Mouse (Mus musculus): ENCODE data around the gene Gm17026. TPM values are rescaled to one million over a fixed set of nuclear protein-coding genes. Genes with fewer than 3 reads are reported as not detected.
"Not testable (repeated sequence)": the region's sequence is repeated elsewhere in the genome, so short reads cannot be mapped to it uniquely, and the experiment has no call there.

Gene Gm17026
- not detected in 2 replicates for polyA plus RNA-seq (2015; fragmentation: Nextera tagmentation; extraction: Ambion mirVana)

- H3K27ac ChIP-seq (ENCODE audit: low read length); H3K4me3 ChIP-seq (ENCODE audit: low read length); ATAC-seq (ENCODE audit: low FRiP score, low TSS enrichment); H3K27me3 ChIP-seq (ENCODE audit: insufficient read depth, low read length); H3K36me3 ChIP-seq (ENCODE audit: insufficient read depth, low read length); H3K9ac ChIP-seq (replicated peaks; ENCODE audit: low read length); H3K4me2 ChIP-seq (replicated peaks; ENCODE audit: low read depth, low read length); H3K9me3 ChIP-seq (ENCODE audit: low read length); H3K4me1 ChIP-seq (ENCODE audit: insufficient read depth, low read length): not testable (repeated sequence)
- WGBS: no CpG with 5 or more reads among the region's 3 CpGs
Observed at GRCm38 (mm10) chr14:42259948-42260347, at the start of gene Gm17026. TSS of gene Gm17026 (minus strand) at chr14:42260048.

- WGBS: 100% methylated on average over 1 of the region's 3 CpGs
- not testable (repeated sequence) for H3K4me2 ChIP-seq (replicated peaks; ENCODE audit: low read depth, low read length); H3K4me3 ChIP-seq (ENCODE audit: low read length); H3K27ac ChIP-seq (ENCODE audit: low read length); H3K9me3 ChIP-seq (ENCODE audit: low read length); H3K36me3 ChIP-seq (ENCODE audit: insufficient read depth, low read length); H3K27me3 ChIP-seq (ENCODE audit: insufficient read depth, low read length); H3K9ac ChIP-seq (replicated peaks; ENCODE audit: low read length); H3K4me1 ChIP-seq (ENCODE audit: insufficient read depth, low read length); ATAC-seq (ENCODE audit: low FRiP score, low TSS enrichment)
Observed at GRCm38 (mm10) chr14:42297258-42297657, 37.4 kb upstream of the Gm17026 start, which contains the start of gene Gm9611. TSS of gene Gm9611 (minus strand) at chr14:42297358.

GRCm38 (mm10) chr14:42216766-42217537 lies 42.9 kb downstream of the Gm17026 start:
- H3K9me3 ChIP-seq (ENCODE audit: low read length); H3K36me3 ChIP-seq (ENCODE audit: insufficient read depth, low read length); H3K4me3 ChIP-seq (ENCODE audit: low read length); ATAC-seq (ENCODE audit: low FRiP score, low TSS enrichment); H3K9ac ChIP-seq (replicated peaks; ENCODE audit: low read length); H3K27me3 ChIP-seq (ENCODE audit: insufficient read depth, low read length); H3K4me2 ChIP-seq (replicated peaks; ENCODE audit: low read depth, low read length); H3K27ac ChIP-seq (ENCODE audit: low read length); H3K4me1 ChIP-seq (ENCODE audit: insufficient read depth, low read length): not testable (repeated sequence)
- 79% methylated on average over 8 of the region's 10 CpGs for WGBS

Small RNA genes within 50 kb of the gene (microRNA-seq; reads per million reads assigned to microRNA genes)
- not detected for gene Gm25208
- not detected for gene Gm25892

Other genes with a start within 250 kb of the Gm17026 start
- gene Gm7951, start 142.7 kb downstream of the Gm17026 start, polyA plus RNA-seq (2015; fragmentation: Nextera tagmentation; extraction: Ambion mirVana): not detected in 2 replicates
- gene Gm17027, start 97.4 kb downstream of the Gm17026 start, polyA plus RNA-seq (2015; fragmentation: Nextera tagmentation; extraction: Ambion mirVana): not detected in 2 replicates
- gene Gm3573, start 69.3 kb downstream of the Gm17026 start, polyA plus RNA-seq (2015; fragmentation: Nextera tagmentation; extraction: Ambion mirVana): not detected in 2 replicates
- not detected in 2 replicates for gene Gm9611, start 37.3 kb upstream of the Gm17026 start, polyA plus RNA-seq (2015; fragmentation: Nextera tagmentation; extraction: Ambion mirVana)
- gene Gm7995, start 50.2 kb upstream of the Gm17026 start, polyA plus RNA-seq (2015; fragmentation: Nextera tagmentation; extraction: Ambion mirVana): not detected in 2 replicates
- not detected in 2 replicates for gene Gm8005, start 179.6 kb upstream of the Gm17026 start, polyA plus RNA-seq (2015; fragmentation: Nextera tagmentation; extraction: Ambion mirVana)
- not detected in 2 replicates for gene Gm8011, start 203.8 kb upstream of the Gm17026 start, polyA plus RNA-seq (2015; fragmentation: Nextera tagmentation; extraction: Ambion mirVana)
- gene Gm8020, start 242.3 kb upstream of the Gm17026 start, polyA plus RNA-seq (2015; fragmentation: Nextera tagmentation; extraction: Ambion mirVana): not detected in 2 replicates

All from kidney, embryonic 16.5 days (tissue).